Mouse (Mus musculus) lung, postnatal 0 days (tissue): Measurements from ENCODE around the gene Pdzd4.

Experiments
- CTCF ChIP-seq: IDR thresholded peaks from 2 replicates; pipeline ENCODE4 v1.5.1; 2016; ENCODE audit warnings: antibody characterized with exemption, mild to moderate bottlenecking
- EP300 ChIP-seq: IDR thresholded peaks from 2 replicates; pipeline ENCODE4 v1.6.1; 2016; ENCODE audit warnings: antibody characterized with exemption, mild to moderate bottlenecking, control low read depth

GRCm38 (mm10) chrX:73854326-73855086 is 29.7 kb upstream of the Pdzd4 start:
- no peak for TF ChIP-seq CTCF
- TF ChIP-seq EP300: no peak
